Mouse (Mus musculus): ENCODE results near the gene Dcst2.

- TF ChIP-seq CTCF (IDR thresholded peaks at IDR 0.05; ENCODE audit: low read depth) (no peak), EP300 (IDR thresholded peaks at IDR 0.05; ENCODE audit: low read depth) (no peak)
These were observed 18.5 kb downstream of the Dcst2 start for GRCm38 (mm10) chr3:89380291-89380690.

All from heart, postnatal 0 days (tissue).